Mouse (Mus musculus) MEL (cell line): ENCODE measurements at regions not wholly inside any gene's neighbourhood (a gene's known extent, or its start where the extent isn't known, plus 50 kb on each side); places are given as distances from the start of the nearest gene placed in this dataset.

ENCODE experiments used
- DNase-seq: peaks from one replicate; pipeline ENCODE4 v3.0.0; 2011; ENCODE audit warnings: low read depth, low spot score
- H3K27ac ChIP-seq: 2 replicates; pipeline ENCODE4 v1.5.1; 2012; ENCODE audit warnings: low read depth, mild to moderate bottlenecking, control low read depth, low read length, moderate library complexity; ENCODE audit not compliant: control insufficient read depth
- H3K27me3 ChIP-seq, 2 experiments: fragments of 150-350 bp in 1 of 2; sonication (generic) in 1 of 2; 2 replicates each; pipeline ENCODE4 v1.6.1; 2012; ENCODE audit warnings: low read length in 2 of 2, mild to moderate bottlenecking in 2 of 2, improper control_type of control experiment in 1 of 2, moderate library complexity in 1 of 2; ENCODE audit not compliant: insufficient read depth in 2 of 2, control insufficient read depth in 1 of 2
- H3K36me3 ChIP-seq, 2 experiments: 2 replicates each; pipeline ENCODE4 v1.6.1; 2012 to 2014; ENCODE audit warnings: low read length in 2 of 2, improper control_type of control experiment in 1 of 2, inconsistent platforms in 1 of 2, mild to moderate bottlenecking in 1 of 2; ENCODE audit not compliant: insufficient read depth in 2 of 2, control insufficient read depth in 1 of 2
- H3K4me1 ChIP-seq, 2 experiments: fragments of 150-350 bp in 1 of 2; sonication (generic) in 1 of 2; 2 replicates each; pipeline ENCODE4 v1.6.1; 2012; ENCODE audit warnings: low read length in 2 of 2, improper control_type of control experiment in 1 of 2, mild to moderate bottlenecking in 1 of 2; ENCODE audit not compliant: insufficient read depth in 2 of 2, control insufficient read depth in 1 of 2
- H3K4me3 ChIP-seq, 2 experiments: fragments of 150-350 bp in 1 of 2; sonication (generic) in 1 of 2; 2 replicates each; pipeline ENCODE4 v1.5.1; 2012; ENCODE audit warnings: low read depth in 2 of 2, low read length in 2 of 2, mild to moderate bottlenecking in 2 of 2, moderate library complexity in 2 of 2, control low read depth in 1 of 2, improper control_type of control experiment in 1 of 2; ENCODE audit not compliant: control insufficient read depth in 1 of 2, insufficient read depth in 1 of 2
- H3K79me2 ChIP-seq: 2 replicates; pipeline ENCODE4 v1.6.1; 2012; ENCODE audit warnings: mild to moderate bottlenecking, low read length, moderate library complexity; ENCODE audit not compliant: control insufficient read depth, poor library complexity, insufficient read depth
- H3K9ac ChIP-seq: 2 replicates; pipeline ENCODE4 v1.6.1; 2012; ENCODE audit warnings: low read depth, mild to moderate bottlenecking, control low read depth, low read length, moderate library complexity; ENCODE audit not compliant: control insufficient read depth, poor library complexity, severe bottlenecking
- H3K9me3 ChIP-seq: fragments of 150-350 bp; sonication (generic); replicated peaks from 2 replicates; pipeline ENCODE4 v1.6.1; 2012; ENCODE audit warnings: mild to moderate bottlenecking, low read length, improper control_type of control experiment, moderate library complexity; ENCODE audit not compliant: insufficient read depth
- BHLHE40 ChIP-seq: IDR thresholded peaks from 2 replicates; pipeline ENCODE4 v1.6.1; 2012; ENCODE audit warnings: low read depth, mild to moderate bottlenecking, inconsistent platforms, low read length, improper control_type of control experiment, borderline replicate concordance
- CHD1 ChIP-seq: IDR thresholded peaks from 2 replicates; pipeline ENCODE4 v1.6.1; 2012; ENCODE audit warnings: low read depth, mild to moderate bottlenecking, inconsistent platforms, low read length, improper control_type of control experiment
- CHD2 ChIP-seq: IDR thresholded peaks from 2 replicates; pipeline ENCODE4 v1.6.1; 2011; ENCODE audit warnings: low read length, improper control_type of control experiment
- EP300 ChIP-seq, 2 experiments: IDR thresholded peaks; 2 replicates each; pipeline ENCODE4 v1.6.1; 2011; ENCODE audit warnings: improper control_type of control experiment in 2 of 2, low read length in 2 of 2, low read depth in 1 of 2, mild to moderate bottlenecking in 1 of 2
- ETS1 ChIP-seq: IDR thresholded peaks from 2 replicates; pipeline ENCODE4 v1.6.1; 2012; ENCODE audit warnings: low read depth, mild to moderate bottlenecking, inconsistent platforms, low read length, improper control_type of control experiment, moderate library complexity
- GABPA ChIP-seq: IDR thresholded peaks from 2 replicates; pipeline ENCODE4 v1.6.1; 2012; ENCODE audit warnings: low read depth, mild to moderate bottlenecking, inconsistent platforms, low read length, improper control_type of control experiment, moderate library complexity
- GATA1 ChIP-seq: IDR thresholded peaks from 2 replicates; pipeline ENCODE4 v1.6.1; 2011; ENCODE audit warnings: low read depth, low read length, improper control_type of control experiment
- HCFC1 ChIP-seq: IDR thresholded peaks from 2 replicates; pipeline ENCODE4 v1.6.1; 2012; ENCODE audit warnings: low read depth, mild to moderate bottlenecking, inconsistent platforms, low read length, improper control_type of control experiment, moderate library complexity
- JUND ChIP-seq: IDR thresholded peaks from 2 replicates; pipeline ENCODE4 v1.6.1; 2011; ENCODE audit warnings: low read depth, mild to moderate bottlenecking, improper control_type of control experiment, low read length
- KAT2A ChIP-seq: conservative IDR thresholded peaks from 2 replicates; pipeline ENCODE4 v1.6.1; 2012; ENCODE audit warnings: low read depth, low read length, improper control_type of control experiment, inconsistent platforms
- MAFK ChIP-seq: IDR thresholded peaks from 2 replicates; pipeline ENCODE4 v1.6.1; 2011; ENCODE audit warnings: low read depth, mild to moderate bottlenecking, low read length, improper control_type of control experiment, borderline replicate concordance
- MAZ ChIP-seq: IDR thresholded peaks from 2 replicates; pipeline ENCODE4 v1.6.1; 2012; ENCODE audit warnings: low read depth, mild to moderate bottlenecking, inconsistent platforms, low read length, improper control_type of control experiment
- MXI1 ChIP-seq: IDR thresholded peaks from 2 replicates; pipeline ENCODE4 v1.6.1; 2011; ENCODE audit warnings: mild to moderate bottlenecking, low read depth, low read length, improper control_type of control experiment
- MYB ChIP-seq: IDR thresholded peaks from 2 replicates; pipeline ENCODE4 v1.6.1; 2011; ENCODE audit warnings: mild to moderate bottlenecking, low read depth, low read length, improper control_type of control experiment
- MYC ChIP-seq: IDR thresholded peaks from 2 replicates; pipeline ENCODE4 v1.6.1; 2011; ENCODE audit warnings: low read depth, mild to moderate bottlenecking, low read length, improper control_type of control experiment, moderate library complexity
- NELFE ChIP-seq: IDR thresholded peaks from 2 replicates; pipeline ENCODE4 v1.6.1; 2011; ENCODE audit warnings: low read depth, low read length, improper control_type of control experiment
- POLR2A ChIP-seq, 2 experiments: IDR thresholded peaks; 2 replicates each; pipeline ENCODE4 v1.6.1; 2011 to 2012; ENCODE audit warnings: low read length in 2 of 2, mild to moderate bottlenecking in 2 of 2, control low read depth in 1 of 2, improper control_type of control experiment in 1 of 2, low read depth in 1 of 2, moderate library complexity in 1 of 2; ENCODE audit not compliant: control insufficient read depth in 1 of 2, insufficient read depth in 1 of 2, poor library complexity in 1 of 2
- POLR2AphosphoS2 ChIP-seq: IDR thresholded peaks from 2 replicates; pipeline ENCODE4 v1.6.1; 2011; ENCODE audit warnings: low read length, improper control_type of control experiment
- RAD21 ChIP-seq: IDR thresholded peaks from 2 replicates; pipeline ENCODE4 v1.6.1; 2011; ENCODE audit warnings: mild to moderate bottlenecking, low read depth, low read length, improper control_type of control experiment
- RCOR1 ChIP-seq: IDR thresholded peaks from 2 replicates; pipeline ENCODE4 v1.6.1; 2012; ENCODE audit warnings: low read depth, mild to moderate bottlenecking, inconsistent platforms, low read length, improper control_type of control experiment
- SMC3 ChIP-seq: IDR thresholded peaks from 2 replicates; pipeline ENCODE4 v1.6.1; 2011; ENCODE audit warnings: low read depth, low read length, improper control_type of control experiment
- TBP ChIP-seq: IDR thresholded peaks from 2 replicates; pipeline ENCODE4 v1.8.0; 2011; ENCODE audit warnings: low read depth, low read length, improper control_type of control experiment
- USF1 ChIP-seq: IDR thresholded peaks from 2 replicates; pipeline ENCODE4 v1.6.1; 2014; ENCODE audit warnings: low read depth, mild to moderate bottlenecking, inconsistent platforms, low read length, improper control_type of control experiment, moderate library complexity
- USF2 ChIP-seq, 2 experiments: IDR thresholded peaks; 2 replicates each; pipeline ENCODE4 v1.6.1; 2011 to 2012; ENCODE audit warnings: improper control_type of control experiment in 2 of 2, low read length in 2 of 2, borderline replicate concordance in 1 of 2, inconsistent platforms in 1 of 2, low read depth in 1 of 2, mild to moderate bottlenecking in 1 of 2; ENCODE audit not compliant: insufficient read depth in 1 of 2
- ZMIZ1 ChIP-seq: IDR thresholded peaks from 2 replicates; pipeline ENCODE4 v1.6.1; 2012; ENCODE audit warnings: low read depth, mild to moderate bottlenecking, inconsistent platforms, low read length, improper control_type of control experiment, moderate library complexity

GRCm38 (mm10) chr1:166846566-166846965 lies 154.7 kb upstream of the Fam78b start:
- H3K9ac ChIP-seq = no peak overlapping the region
- no peaks in the 10 kb centered on the region for H3K9me3 ChIP-seq
- no peaks in the 10 kb centered on the region for H3K79me2 ChIP-seq
- no peak for DNase-seq
- H3K36me3 ChIP-seq = peaks cover 0 to 11% of the 10 kb centered on the region in 2 experiments; a peak in 2 of 4 replicates
- no peaks in the 10 kb centered on the region for H3K27me3 ChIP-seq
- H3K4me1 ChIP-seq = peaks cover 4 to 5% of the 10 kb centered on the region in 2 experiments; a peak in 3 of 4 replicates
- H3K4me3 ChIP-seq = no peak overlapping the region
- TF ChIP-seq BHLHE40 (no peak), MAFK (no peak), GABPA (no peak), POLR2AphosphoS2 (no peak), MXI1 (no peak), TBP (no peak), EP300 (IDR thresholded peaks at IDR 0.05; ENCODE audit: low read depth in 1 of 2, low read length in 2 of 2) (no peak), SMC3 (no peak), RAD21 (no peak), HCFC1 (no peak), ETS1 (no peak), RCOR1 (no peak), ZMIZ1 (no peak), CHD1 (no peak), CHD2 (no peak), MYC (no peak), MAZ (no peak), MYB (no peak)
- H3K27ac ChIP-seq = no peak overlapping the region

- DNase-seq = no peak
- H3K27ac ChIP-seq = no peak overlapping the region
- no peak overlapping the region for H3K9ac ChIP-seq
- no peaks in the 10 kb centered on the region for H3K27me3 ChIP-seq
- H3K9me3 ChIP-seq = no peaks in the 10 kb centered on the region
- no peaks in the 10 kb centered on the region for H3K79me2 ChIP-seq
- peaks cover 0 to 8% of the 10 kb centered on the region in 2 experiments; a peak in 2 of 4 replicates for H3K36me3 ChIP-seq
- TF ChIP-seq GATA1 (no peak), MXI1 (no peak), POLR2A (IDR thresholded peaks at IDR 0.05; ENCODE audit: control insufficient read depth in 1 of 2, insufficient read depth in 1 of 2, low read depth in 1 of 2, low read length in 2 of 2, poor library complexity in 1 of 2) (no peak), USF1 (no peak), GABPA (no peak), POLR2AphosphoS2 (no peak), CHD1 (no peak), JUND (no peak), USF2 (IDR thresholded peaks at IDR 0.05; ENCODE audit: borderline replicate concordance in 1 of 2, insufficient read depth in 1 of 2, low read depth in 1 of 2, low read length in 2 of 2) (no peak), NELFE (no peak), KAT2A (no peak), RAD21 (no peak)
- H3K4me1 ChIP-seq = peaks cover 3% of the 10 kb centered on the region in 2 experiments; a peak in 3 of 4 replicates
- H3K4me3 ChIP-seq = no peak overlapping the region
These were observed 154.0 kb upstream of the Fam78b start for GRCm38 (mm10) chr1:166847233-166847632.
